8 mouse cellular contexts compared by ENCODE assay signal in genomic region chr8:92356613-92357375, GRCm38 (mm10). TPM values are rescaled to one million over a fixed set of nuclear protein-coding genes. Genes with fewer than 3 reads are reported as not detected.
A peak's percentile ranks its signal among the peaks of the same experiment; 100 is the strongest.
DNase-seq lines count a peak whose midpoint lies in the region; ATAC-seq lines count a peak whose summit lies in the region.

No protein-coding gene starts in this region.

- H3K9me3 ChIP-seq in kidney, embryonic 15.5 days (replicated peaks): no peaks in the 10 kb centered on the region
- no peaks in the 10 kb centered on the region for H3K9me3 ChIP-seq in embryonic facial prominence, embryonic 12.5 days
- H3K9me3 ChIP-seq in hindbrain, embryonic 14.5 days (ENCODE audit: control insufficient read depth, low read length): no peaks in the 10 kb centered on the region
- no peaks in the 10 kb centered on the region for H3K9me3 ChIP-seq in midbrain, embryonic 13.5 days

- H3K4me2 ChIP-seq in kidney, embryonic 15.5 days: peak overlapping the region; percentile 89
- H3K4me2 ChIP-seq in embryonic facial prominence, embryonic 12.5 days (replicated peaks): peak overlapping the region; percentile 66
- peak overlapping the region; percentile 66 for H3K4me2 ChIP-seq in hindbrain, embryonic 14.5 days (replicated peaks)
- H3K4me2 ChIP-seq in midbrain, embryonic 13.5 days (replicated peaks): peak overlapping the region; percentile 81

- peaks cover 52% of the 10 kb centered on the region for H3K4me1 ChIP-seq in kidney, embryonic 15.5 days
- H3K4me1 ChIP-seq in embryonic facial prominence, embryonic 12.5 days: peaks cover 28% of the 10 kb centered on the region; the same call in 1 of the 2 replicates
- H3K4me1 ChIP-seq in hindbrain, embryonic 14.5 days (replicated peaks; ENCODE audit: control insufficient read depth, insufficient read depth, low read length): peaks cover 14% of the 10 kb centered on the region; the same call in 1 of the 2 replicates
- peaks cover 65% of the 10 kb centered on the region for H3K4me1 ChIP-seq in midbrain, embryonic 13.5 days (replicated peaks)

- peaks cover 90% of the 10 kb centered on the region for H3K27me3 ChIP-seq in kidney, embryonic 15.5 days
- H3K27me3 ChIP-seq in embryonic facial prominence, embryonic 12.5 days: peaks cover 21% of the 10 kb centered on the region
- peaks cover 25% of the 10 kb centered on the region for H3K27me3 ChIP-seq in hindbrain, embryonic 14.5 days (ENCODE audit: control insufficient read depth, insufficient read depth, low read length)
- H3K27me3 ChIP-seq in midbrain, embryonic 13.5 days: peaks cover 11% of the 10 kb centered on the region; the same call in 1 of the 2 replicates

- WGBS in kidney, embryonic 15.5 days: 1% methylated on average over 40 of the region's 40 CpGs
- WGBS in embryonic facial prominence, embryonic 12.5 days: under 1% methylated on average over 40 of the region's 40 CpGs
- under 1% methylated on average over 40 of the region's 40 CpGs for WGBS in hindbrain, embryonic 14.5 days
- under 1% methylated on average over 40 of the region's 40 CpGs for WGBS in midbrain, embryonic 13.5 days

- H3K4me3 ChIP-seq in kidney, embryonic 15.5 days (replicated peaks): peak overlapping the region; percentile 68
- peak overlapping the region; percentile 62 for H3K4me3 ChIP-seq in embryonic facial prominence, embryonic 12.5 days
- H3K4me3 ChIP-seq in hindbrain, embryonic 14.5 days (replicated peaks; ENCODE audit: low read length): peak overlapping the region; percentile 62
- H3K4me3 ChIP-seq in midbrain, embryonic 13.5 days (replicated peaks): peak overlapping the region; percentile 83

- ATAC-seq in kidney, embryonic 15.5 days (replicated peaks; ENCODE audit: low FRiP score): peak; percentile 2; the same call in 1 of the 2 replicates
- peak; percentile 7 for ATAC-seq in embryonic facial prominence, embryonic 12.5 days (ENCODE audit: insufficient number of reproducible peaks, insufficient read depth, low FRiP score, low TSS enrichment)
- ATAC-seq in hindbrain, embryonic 14.5 days (ENCODE audit: low FRiP score): no peak
- ATAC-seq in midbrain, embryonic 13.5 days: no peak; the same call in 1 of the 2 replicates

- H3K36me3 ChIP-seq in kidney, embryonic 15.5 days: no peaks in the 10 kb centered on the region
- 0 out of 2 replicates have a peak, but pooled peaks cover 3% of the 10 kb centered on the region for H3K36me3 ChIP-seq in embryonic facial prominence, embryonic 12.5 days
- 0 out of 2 replicates have a peak, but pooled peaks cover 4% of the 10 kb centered on the region for H3K36me3 ChIP-seq in hindbrain, embryonic 14.5 days (replicated peaks; ENCODE audit: control insufficient read depth, insufficient read depth)
- H3K36me3 ChIP-seq in midbrain, embryonic 13.5 days: peaks cover 9% of the 10 kb centered on the region

- H3K9ac ChIP-seq in kidney, embryonic 15.5 days: peak overlapping the region; percentile 33
- peak overlapping the region; percentile 91 for H3K9ac ChIP-seq in embryonic facial prominence, embryonic 12.5 days
- H3K9ac ChIP-seq in hindbrain, embryonic 14.5 days: peak overlapping the region; percentile 91
- peak overlapping the region; percentile 99 for H3K9ac ChIP-seq in midbrain, embryonic 13.5 days (replicated peaks)

- peak overlapping the region; percentile 32 for H3K27ac ChIP-seq in kidney, embryonic 15.5 days
- H3K27ac ChIP-seq in embryonic facial prominence, embryonic 12.5 days: peak overlapping the region; percentile 95
- peak overlapping the region; percentile 93 for H3K27ac ChIP-seq in hindbrain, embryonic 14.5 days
- peak overlapping the region; percentile 99 for H3K27ac ChIP-seq in midbrain, embryonic 13.5 days

- DNase-seq in kidney, adult 8-10 months: no peak
- DNase-seq in hindbrain, embryonic 14.5 days (ENCODE audit: low spot score): no peak
- DNase-seq in urinary bladder, postnatal 25 days (ENCODE audit: low spot score): no peak
- DNase-seq in frontal cortex, postnatal 14 days (ENCODE audit: low spot score in 2 of 2): no peak
- DNase-seq in layer of hippocampus, adult 8-10 months (ENCODE audit: low spot score in 2 of 2): no peak

RNA-seq across cellular contexts. Expression of gene Irx5, which starts 0.6 kb away (rescaled TPM):
- 2.3 and 2.8 TPM in 2 replicates for polyA plus RNA-seq in kidney, embryonic 15.5 days (2015; fragmentation: Nextera tagmentation; extraction: Ambion mirVana)
- polyA plus RNA-seq in embryonic facial prominence, embryonic 12.5 days (2016; fragmentation: Nextera tagmentation; extraction: Ambion mirVana): 27.2 and 33.6 TPM in 2 replicates
- 11.0 and 14.5 TPM in 2 replicates for polyA plus RNA-seq in hindbrain, embryonic 14.5 days (2014; fragmentation: Nextera tagmentation; extraction: Ambion mirVana)
- polyA plus RNA-seq in midbrain, embryonic 13.5 days (2015; fragmentation: Nextera tagmentation; extraction: Ambion mirVana): 24.6 and 30.6 TPM in 2 replicates
- under 1 TPM in 3 of 4 experiments, not detected in 1; 0.18 to 0.49 (median 0.20) TPM for total RNA-seq in layer of hippocampus, adult 8-10 months (2022)

Comparison
In these comparisons a context has a peak if more than half of its experiments do, and no peak if none do; other contexts are left out.
1. ATAC-seq: peak in kidney, embryonic 15.5 days (single experiment) and embryonic facial prominence, embryonic 12.5 days (single experiment); none in hindbrain, embryonic 14.5 days (single experiment) and midbrain, embryonic 13.5 days (single experiment).
2. H3K27ac ChIP-seq: peak in every context shown above with its lines; median percentile 99 in midbrain, embryonic 13.5 days; 95 in embryonic facial prominence, embryonic 12.5 days; 93 in hindbrain, embryonic 14.5 days; 32 in kidney, embryonic 15.5 days.
3. H3K9ac ChIP-seq: peak in every context shown above with its lines; median percentile 99 in midbrain, embryonic 13.5 days; 91 in embryonic facial prominence, embryonic 12.5 days; 91 in hindbrain, embryonic 14.5 days; 33 in kidney, embryonic 15.5 days.
4. Peak in every context shown above with its lines, with median percentiles within 50 percentile points of each other: H3K4me2 ChIP-seq and H3K4me3 ChIP-seq.